Mouse (Mus musculus) ES-Bruce4 (cell line): ENCODE measurements around the gene Gm5935. TPM values are rescaled to one million over a fixed set of nuclear protein-coding genes. Genes with fewer than 3 reads are reported as not detected.
"Not testable (repeated sequence)": the region's sequence is repeated elsewhere in the genome, so short reads cannot be mapped to it uniquely, and the experiment has no call there.

Experiments
- H3K27ac ChIP-seq: 2 replicates; pipeline ENCODE4 v1.5.1; 2012; ENCODE audit warnings: low read length, inconsistent platforms; ENCODE audit not compliant: insufficient read depth
- H3K27me3 ChIP-seq: 2 replicates; pipeline ENCODE4 v1.6.1; 2012; ENCODE audit warnings: mild to moderate bottlenecking, low read length, inconsistent platforms; ENCODE audit not compliant: control insufficient read depth, poor library complexity, insufficient read depth, severe bottlenecking
- H3K36me3 ChIP-seq: 2 replicates; pipeline ENCODE4 v1.6.1; 2012; ENCODE audit warnings: inconsistent platforms, mild to moderate bottlenecking, low read length, moderate library complexity; ENCODE audit not compliant: control insufficient read depth, poor library complexity, insufficient read depth, severe bottlenecking
- H3K4me1 ChIP-seq: one replicate; pipeline ENCODE4 v1.8.1; 2011; ENCODE audit warnings: low read length; ENCODE audit not compliant: control insufficient read depth, insufficient read depth
- H3K4me3 ChIP-seq: 2 replicates; pipeline ENCODE4 v1.5.1; 2011; ENCODE audit warnings: low read depth, mild to moderate bottlenecking, low read length
- H3K9ac ChIP-seq: 2 replicates; pipeline ENCODE4 v1.6.1; 2012; ENCODE audit warnings: low read depth, mild to moderate bottlenecking, inconsistent platforms; ENCODE audit not compliant: poor library complexity, severe bottlenecking
- H3K9me3 ChIP-seq: replicated peaks from 2 replicates; pipeline ENCODE4 v1.6.1; 2012; ENCODE audit warnings: mild to moderate bottlenecking, low read length, inconsistent platforms; ENCODE audit not compliant: control insufficient read depth, poor library complexity, insufficient read depth, severe bottlenecking
- polyA plus RNA-seq: library from polyadenylated mRNA; stranded (reverse); fragments of >200 nt; gene quantifications from 2 replicates; pipeline ENCODE4 v1.2.4, GENCODE M21; 2011; ENCODE audit warnings: low read depth; ENCODE audit not compliant: missing spikeins, insufficient read depth, insufficient read length

Gm5935 gene
- polyA plus RNA-seq = not detected in 2 replicates

- H3K9me3 ChIP-seq, H3K9ac ChIP-seq, H3K27ac ChIP-seq, H3K4me3 ChIP-seq, H3K36me3 ChIP-seq, H3K27me3 ChIP-seq, H3K4me1 ChIP-seq: not testable (repeated sequence)
These were observed at the start of gene Gm5935 for GRCm38 (mm10) chrX:24775064-24775463. Gene Gm5935 (minus strand): TSS chrX:24775164.

Other genes starting within 250 kb of the Gm5935 start
- not detected in 2 replicates for gene Gm4297, start 200.3 kb downstream of the Gm5935 start, polyA plus RNA-seq